Mouse (Mus musculus) adrenal gland, postnatal 25 days (tissue): ENCODE measurements around the gene Ptprn2. TPM values are rescaled to one million over a fixed set of nuclear protein-coding genes. Genes with fewer than 3 reads are reported as not detected.
"Not testable (repeated sequence)": the region's sequence is repeated elsewhere in the genome, so short reads cannot be mapped to it uniquely, and the experiment has no call there.

Experiments used
- DNase-seq: peaks from one replicate; pipeline ENCODE4 v3.0.0; 2021; ENCODE audit warnings: mixed read lengths
- long read RNA-seq: library from polyadenylated mRNA; stranded (forward); transcript quantifications from one replicate; pipeline ENCODE4 v2.0.0, GENCODE M21; 2021
- total RNA-seq: library from RNA; stranded (reverse); gene quantifications from 2 replicates; pipeline ENCODE4 v1.2.3, GENCODE M21; 2021

Ptprn2 gene
- total RNA-seq, result 15.1 and 21.7 TPM in 2 replicates
- long read RNA-seq, partial matches to known transcripts, result 0 of 3 reads
- long read RNA-seq, other reads (novel, unspliced or antisense), result 3 of 3 reads

DNA sequence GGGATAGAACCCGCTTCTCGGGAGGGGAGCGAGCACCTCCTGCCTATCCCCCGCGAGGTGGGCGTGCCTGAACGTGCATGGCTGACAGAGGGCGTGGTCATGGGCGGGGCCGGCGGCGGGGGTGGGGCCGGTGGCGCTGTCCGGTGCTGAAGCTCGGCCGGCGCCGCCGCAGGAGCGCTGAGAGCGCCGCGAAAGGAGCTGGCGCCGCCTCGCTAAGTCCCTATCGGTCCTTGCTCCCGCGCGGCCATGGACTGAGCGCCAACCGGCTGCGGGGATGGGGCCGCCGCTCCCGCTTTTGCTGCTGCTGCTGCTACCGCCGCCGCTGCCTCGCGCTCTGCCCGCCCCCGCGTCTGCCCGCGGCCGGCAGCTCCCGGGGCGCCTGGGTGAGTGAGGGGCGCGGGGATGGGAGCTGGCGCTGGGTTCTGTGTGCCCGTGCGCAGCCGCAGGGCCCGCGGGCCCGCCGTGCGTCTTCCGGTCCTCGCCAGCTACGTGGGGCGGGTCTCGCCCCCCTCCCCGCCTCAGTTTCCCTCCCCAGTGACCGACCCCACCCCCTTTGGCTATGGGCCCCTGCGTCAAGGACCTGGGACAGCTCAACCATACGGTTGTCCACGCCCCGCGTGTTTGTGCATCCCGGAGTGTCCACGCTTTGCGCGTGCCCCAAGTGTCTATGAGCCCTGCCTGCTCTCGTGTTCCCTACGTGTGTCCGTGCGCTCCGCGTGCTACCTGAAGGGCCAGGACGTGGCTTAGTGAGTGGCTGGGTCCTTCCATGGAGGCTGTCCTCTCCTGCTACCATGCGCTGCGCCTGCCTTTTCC, at the start of gene Ptprn2:
Ptprn2 (plus strand) TSS at position 130 of the 813 bp plus-strand sequence.
- DNase-seq, result peak; percentile 80

DNA sequence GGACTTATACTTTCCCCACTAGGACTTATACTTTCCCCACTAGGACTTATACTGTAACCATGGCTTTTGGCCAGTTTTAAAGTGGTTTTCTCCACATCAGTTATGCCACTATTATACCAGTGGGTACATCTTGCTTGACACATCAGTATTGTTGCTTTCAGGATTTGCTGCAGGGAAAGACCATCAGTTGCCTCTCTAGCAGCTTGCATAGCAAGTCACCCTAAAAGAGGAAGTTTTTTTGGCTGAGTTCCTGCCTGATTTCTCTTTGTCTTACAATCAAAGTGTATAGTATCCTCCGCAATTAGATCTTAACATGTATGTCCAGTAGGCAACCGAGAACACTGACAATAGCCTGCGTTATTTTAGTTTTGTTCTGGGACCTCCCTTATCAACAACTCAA, 49.4 kb upstream of the Ptprn2 start:
- no peak for DNase-seq

DNA sequence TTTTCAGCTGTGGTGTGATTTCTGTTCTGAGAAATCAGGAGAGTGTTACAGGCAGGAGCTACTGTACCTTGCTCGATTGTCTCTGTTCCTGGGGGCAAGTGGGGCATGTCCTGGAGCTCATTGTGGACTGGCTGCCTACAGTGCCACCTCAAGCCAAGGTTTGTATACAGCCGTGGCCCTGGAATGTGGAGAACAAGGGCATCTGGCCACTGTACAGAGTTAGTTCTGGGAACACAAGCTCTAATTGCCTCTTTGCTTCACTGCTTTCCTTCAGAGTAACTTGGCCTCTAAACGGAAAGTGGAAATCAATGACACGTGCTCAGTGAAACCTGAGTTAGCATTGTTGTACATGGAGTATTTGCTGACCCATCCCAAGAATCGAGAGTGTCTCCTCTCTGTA, 46.9 kb upstream of the Ptprn2 start:
- DNase-seq, result no peak

DNA sequence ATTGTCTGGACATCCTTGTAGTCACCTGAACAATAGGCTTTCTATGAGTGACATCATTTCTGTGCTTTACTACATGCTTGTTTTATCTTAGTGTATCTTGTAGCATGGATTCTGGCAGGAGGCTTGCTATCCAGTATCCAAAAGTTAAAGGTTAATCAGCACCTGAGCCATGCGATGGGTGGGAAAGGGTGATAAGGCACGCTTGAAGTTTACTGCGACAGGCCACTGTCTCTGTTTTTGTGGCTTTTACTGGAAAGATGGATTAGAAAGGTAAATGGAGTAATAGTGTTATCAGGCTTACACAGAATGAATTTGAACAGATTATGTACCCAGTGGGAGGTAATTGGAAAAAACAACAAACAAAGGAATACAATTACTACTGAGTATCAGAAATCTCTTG, 43.3 kb upstream of the Ptprn2 start:
- no peak for DNase-seq

DNA sequence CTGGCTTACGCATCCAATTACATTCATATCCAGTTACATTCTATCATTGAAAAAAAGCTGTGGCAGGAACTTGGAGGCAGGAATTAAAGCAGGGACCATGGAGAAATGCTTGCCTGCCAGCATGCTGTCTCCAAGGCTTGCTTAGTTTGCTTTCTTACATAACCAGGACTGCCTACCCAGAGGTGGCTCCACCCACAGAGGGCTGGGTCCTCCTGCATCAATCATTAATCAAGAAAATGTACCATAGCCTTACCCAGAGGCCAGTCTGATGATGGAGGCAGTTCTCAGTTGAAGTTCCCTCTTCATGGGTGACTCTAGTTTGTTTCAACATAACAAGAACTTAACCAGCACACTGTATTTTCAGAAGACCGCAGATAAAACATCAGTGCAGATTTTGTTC, 36.0 kb upstream of the Ptprn2 start:
- no peak for DNase-seq

DNA sequence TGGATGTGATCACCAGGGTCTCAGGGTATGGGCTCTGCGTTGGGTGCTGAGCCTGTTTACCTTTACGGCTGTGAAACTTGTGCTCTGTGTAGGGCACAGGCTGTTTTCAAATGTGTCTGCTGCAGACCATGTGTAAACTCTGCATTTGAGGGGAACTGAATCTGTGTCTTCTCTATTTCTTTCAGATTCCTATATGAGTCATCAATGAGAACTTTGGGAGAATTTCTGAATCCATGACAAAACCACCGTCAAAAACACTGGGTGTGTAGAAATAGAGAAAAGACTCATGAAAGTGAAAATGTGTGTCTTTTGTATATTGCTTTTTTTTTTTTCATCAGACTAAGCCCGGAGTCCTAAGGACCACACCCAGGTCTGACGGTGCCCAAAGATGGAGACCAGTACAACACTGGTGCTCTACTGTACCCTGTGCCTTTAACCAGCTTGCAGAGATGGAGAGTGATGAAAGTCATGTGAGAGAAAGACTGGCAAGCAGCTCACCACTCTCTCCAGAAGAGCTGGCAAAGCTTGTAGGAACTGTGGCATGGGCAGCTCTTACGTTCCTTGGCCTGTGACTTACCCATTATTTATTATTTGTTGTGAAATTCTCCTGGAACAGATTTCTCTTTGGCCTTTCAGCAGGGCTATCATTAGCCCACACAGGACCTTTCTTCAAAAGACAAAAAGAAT, 25.0 kb upstream of the Ptprn2 start:
- no peak for DNase-seq

DNA sequence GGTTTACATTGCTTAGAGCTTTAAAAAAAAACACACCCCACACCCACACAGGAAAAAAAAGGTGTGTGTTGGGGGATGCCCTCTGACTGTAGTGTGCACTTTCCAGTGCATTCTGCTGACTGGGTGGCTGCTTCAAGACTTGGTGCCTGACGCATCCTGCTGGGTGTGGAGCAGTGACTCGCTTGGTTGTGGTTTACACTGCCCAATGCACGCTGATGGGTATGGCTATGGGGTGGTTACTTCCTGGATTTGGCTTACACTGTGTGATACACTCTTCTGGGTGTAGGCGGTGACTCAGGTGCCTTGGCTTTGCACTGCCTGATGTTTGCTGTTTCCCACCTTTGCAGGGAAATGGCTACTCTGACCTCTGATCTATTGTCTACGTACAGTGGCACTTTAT, 18.5 kb upstream of the Ptprn2 start:
- DNase-seq, result no peak

DNA sequence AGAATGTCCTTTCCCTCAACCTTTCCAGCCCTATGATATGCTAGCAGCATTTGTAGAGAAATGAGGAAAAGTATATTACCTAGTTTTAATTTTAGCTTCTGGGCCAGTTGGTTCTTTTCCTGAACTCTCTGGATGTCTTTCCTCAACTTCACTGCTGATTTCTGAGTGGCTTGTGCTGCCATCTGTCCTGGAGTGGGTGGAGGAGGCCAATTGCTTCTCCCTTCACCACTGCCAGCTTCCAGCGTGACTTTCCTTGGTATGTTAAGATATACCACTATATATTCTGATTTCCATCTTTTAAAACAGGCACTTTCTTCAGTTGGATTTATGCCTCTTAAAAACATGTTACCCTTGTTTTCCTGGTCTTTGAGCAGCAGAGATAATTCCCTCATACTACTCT, 17.2 kb upstream of the Ptprn2 start:
- no peak for DNase-seq

DNA sequence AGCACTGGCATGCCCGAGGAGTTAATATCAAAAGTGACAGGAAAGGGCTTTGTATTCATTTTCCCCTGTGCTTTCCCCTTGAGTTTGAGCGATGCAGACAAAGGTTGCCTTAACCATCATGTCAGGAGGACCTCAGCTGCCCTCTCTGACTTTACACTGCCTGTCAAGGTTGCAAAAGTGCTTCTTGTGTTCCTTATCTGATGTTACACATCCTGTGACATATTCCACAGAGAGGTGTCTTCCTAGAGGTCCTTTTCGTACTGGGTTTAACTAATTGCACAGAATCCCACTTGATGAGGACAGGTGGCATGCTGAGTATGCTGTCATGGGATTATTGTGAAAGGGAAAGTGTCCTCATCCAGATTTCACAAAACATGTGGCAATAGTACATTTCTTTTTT, 16.4 kb upstream of the Ptprn2 start:
- DNase-seq, result no peak

DNA sequence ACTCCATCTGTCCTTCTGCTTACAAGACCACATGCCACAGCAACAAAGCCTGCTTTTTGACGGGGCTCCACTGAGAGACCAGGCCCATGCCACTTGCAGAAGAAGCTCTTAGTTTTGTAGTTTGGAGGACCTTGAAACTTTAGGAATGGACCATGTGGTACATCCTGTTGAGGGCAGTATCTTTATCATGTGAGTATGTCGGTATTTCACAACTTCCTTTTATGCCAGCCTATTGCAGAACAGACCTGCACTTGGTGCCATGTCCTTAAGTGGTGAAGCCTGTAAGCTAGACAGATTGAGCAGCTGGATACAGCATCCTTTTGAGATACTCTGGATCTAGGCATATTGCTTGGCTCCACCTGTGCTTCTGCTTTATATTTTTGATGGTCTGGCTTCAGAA, 12.3 kb upstream of the Ptprn2 start:
- no peak for DNase-seq

DNA sequence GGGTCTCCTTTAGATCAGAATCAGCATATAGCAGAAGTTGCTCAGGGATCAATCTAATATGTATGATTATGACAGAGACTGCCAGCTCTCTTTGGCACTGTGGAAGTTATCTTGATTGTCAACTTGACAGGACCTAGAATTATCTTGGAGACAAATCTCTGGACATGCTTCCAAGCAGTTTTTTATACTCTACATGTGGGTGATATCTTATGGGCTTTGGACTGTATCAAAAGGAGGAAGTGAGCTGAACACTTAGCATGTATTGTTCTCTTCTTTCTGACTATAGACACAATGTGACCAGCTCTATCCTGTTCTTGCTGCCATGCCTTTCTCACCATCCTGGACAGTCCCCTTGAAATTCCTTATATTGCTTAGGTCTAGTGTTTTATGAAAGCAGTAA, 11.8 kb upstream of the Ptprn2 start:
- no peak for DNase-seq

DNA sequence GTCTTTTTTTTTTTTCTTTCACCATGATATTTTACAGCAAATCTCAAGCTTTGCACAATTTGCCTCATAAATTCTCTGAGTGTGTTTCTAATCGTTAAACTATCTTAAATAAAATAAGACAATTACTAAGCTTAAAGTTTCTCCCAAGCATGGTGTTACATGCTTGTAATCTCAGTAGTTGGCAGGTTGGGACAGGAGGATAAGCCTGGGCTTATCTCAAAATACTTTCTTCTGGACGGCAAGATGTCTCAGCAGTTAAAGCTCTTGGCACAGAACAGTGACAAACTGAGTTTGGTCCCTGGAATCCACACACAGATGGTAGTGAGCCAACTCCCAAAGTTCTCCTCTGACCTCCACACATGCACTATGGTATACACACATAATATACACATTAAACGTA, 10.8 kb upstream of the Ptprn2 start:
- DNase-seq, result no peak

DNA sequence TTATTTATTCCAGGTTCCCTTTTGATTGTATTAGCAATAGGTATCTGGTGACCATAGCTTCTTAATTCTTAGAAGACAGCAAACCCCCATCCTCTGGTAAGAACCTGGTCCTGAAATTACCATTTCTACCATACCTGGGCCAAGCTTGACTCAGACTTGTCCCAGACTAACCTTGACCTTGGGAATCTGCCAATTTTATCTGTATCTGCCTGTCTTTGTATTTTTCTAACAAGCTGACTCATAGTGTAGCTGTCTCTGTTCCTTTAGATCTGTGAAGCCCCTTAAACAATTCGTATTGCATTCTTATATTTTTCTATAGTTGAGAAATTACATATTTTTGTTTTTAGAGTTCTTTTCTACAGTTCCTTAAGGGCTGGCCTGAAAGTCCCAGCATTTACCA, 6.7 kb upstream of the Ptprn2 start:
- no peak for DNase-seq

DNA sequence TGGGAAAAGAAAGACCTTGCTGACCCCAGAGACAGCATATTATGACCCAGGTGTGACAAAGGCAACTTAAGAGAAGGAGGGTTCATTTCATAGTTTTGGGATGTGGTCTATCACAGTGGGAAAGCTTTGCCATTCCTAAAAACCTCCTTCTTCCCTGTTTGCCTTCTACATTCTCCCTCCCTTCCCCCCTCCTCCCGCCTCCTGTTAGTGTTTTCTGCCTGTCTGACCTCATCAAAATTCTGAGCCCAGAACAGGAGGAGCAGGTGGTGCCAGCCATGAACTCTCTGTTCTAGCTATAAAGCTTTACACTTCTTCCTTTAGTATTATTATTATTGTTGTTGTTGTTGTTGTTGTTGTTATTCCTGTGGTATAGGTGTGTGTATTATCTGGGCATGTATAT, 3.6 kb upstream of the Ptprn2 start:
- no peak for DNase-seq

DNA sequence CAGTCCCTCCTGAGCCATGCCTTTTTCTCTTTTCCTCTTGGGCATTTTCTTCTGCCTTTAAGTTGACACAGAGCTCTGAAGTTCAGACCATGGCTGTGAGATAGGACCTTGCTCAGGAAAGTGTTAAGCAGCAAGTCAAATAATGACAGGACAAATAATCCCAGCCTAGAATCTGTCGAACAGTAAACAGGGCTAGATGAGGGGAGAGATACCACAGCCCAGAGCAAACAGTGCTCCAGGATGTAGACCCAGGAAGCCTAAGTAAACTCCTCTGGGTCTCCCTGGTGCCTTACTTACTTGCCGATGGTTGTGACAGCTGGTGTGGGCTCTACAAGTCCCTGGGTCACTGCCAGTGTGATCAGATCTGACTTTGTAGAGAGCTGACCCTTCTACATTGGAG, 1.9 kb upstream of the Ptprn2 start:
- DNase-seq, result no peak

DNA sequence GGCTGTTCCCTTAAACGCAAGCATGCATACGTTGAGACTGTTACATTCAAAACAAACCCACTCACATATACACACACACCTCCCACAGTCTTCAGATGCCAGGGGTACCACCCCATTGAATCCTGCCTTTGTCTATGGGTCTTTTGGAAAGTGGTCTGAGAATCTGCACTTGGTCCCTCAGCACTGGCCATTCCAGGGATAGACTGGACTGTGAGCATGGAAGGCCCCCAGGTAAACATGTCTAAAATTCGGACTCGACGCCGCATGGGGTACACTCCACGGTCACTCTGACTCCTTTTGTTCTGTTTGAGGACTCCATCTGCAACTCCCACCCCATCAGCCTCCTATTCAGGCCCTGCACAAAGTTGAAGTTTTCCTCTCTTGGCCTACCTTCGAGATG, 529 bp upstream of the Ptprn2 start:
- DNase-seq, result no peak

DNA sequence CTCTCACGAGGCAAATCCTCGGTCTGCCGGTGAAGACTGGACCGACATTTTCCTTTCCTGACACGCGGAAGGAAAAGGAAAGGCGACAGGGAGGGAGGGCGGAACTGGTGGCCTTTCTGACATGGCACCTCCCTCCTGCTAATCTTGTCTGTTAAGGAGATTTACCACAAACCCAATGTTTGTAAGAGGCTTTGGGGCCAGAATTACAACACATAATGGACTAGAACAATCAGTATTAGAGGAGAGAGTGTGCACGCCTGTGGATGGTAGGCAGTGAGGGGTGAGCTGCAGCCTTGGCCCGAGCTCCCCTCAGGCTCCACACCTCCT, 847 bp downstream of the Ptprn2 start:
- DNase-seq, result no peak

DNA sequence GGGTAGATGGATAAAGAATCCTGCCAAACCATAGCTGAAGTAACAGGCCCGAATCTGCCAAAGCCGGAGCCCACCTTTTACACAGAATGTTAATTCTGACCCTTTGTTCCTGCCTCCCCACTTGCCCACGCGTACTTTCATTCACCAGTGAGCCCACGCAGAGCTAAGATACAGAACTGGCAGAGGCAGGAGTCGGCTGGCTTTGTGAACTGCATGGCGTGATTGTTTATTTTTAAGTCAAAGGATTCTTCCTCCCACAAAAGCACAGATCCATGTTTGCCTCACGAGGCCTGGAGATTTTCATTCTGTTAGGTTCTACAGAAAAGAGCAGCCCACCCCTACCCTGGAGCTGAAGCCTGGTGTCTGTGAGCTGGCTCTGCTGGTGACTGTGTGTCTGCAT, 3.3 kb downstream of the Ptprn2 start:
- no peak for DNase-seq

DNA sequence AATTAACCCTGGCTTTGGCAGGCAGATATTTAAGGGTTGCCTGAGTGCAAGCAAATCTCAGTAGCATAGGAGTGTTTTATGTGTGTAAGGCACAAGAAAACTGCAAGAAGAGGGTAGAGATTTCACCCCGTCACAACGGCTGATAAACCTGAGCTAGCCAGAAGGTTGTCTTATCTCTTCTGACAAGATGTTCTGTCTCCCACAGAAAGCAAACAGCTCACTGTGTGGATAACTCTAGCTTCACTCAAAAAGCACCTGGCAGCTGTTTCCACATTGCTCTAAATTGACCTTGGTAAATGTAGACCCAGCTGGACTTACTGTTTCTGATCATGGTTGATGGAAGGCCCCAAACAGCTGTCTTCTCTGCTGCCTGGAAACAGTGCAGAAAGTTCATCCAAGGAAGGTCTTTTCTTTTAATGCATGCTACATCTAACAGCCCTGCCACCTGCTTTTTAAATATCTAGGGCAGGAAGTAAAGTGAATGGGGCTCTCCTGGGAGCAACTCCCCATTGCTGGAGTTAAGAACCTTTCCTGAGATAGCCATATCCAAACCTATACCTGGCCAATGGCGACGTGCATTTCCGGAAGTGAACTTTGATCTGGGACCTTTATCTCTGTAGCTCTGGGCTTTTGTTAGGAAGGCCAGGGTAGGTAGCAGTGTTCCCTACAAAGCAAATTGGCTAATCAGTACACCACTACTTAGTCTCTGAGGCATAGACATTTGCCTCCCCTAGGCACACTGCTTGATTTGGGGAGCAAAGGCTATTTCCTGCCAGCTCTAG, 5.2 kb downstream of the Ptprn2 start:
- DNase-seq, result no peak

DNA sequence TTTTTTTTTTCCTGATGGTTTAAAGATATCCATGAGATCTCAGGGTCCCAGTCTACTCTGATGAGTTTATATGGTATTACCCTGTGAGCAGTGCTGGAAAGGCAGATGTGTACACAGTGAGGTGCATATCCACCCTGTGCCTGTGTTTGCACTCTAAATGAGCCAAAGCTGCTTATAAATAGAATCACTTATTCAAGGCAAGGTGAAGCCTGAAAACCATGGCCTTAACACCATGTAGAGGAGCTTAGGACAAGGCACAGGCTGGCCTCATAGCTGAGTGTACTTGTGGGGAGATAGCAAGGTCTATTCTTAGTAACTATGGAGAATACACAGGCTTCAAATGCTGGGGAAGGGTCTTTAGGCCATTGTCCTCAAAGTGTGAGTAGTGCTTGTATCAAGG, 13.1 kb downstream of the Ptprn2 start:
- no peak for DNase-seq

DNA sequence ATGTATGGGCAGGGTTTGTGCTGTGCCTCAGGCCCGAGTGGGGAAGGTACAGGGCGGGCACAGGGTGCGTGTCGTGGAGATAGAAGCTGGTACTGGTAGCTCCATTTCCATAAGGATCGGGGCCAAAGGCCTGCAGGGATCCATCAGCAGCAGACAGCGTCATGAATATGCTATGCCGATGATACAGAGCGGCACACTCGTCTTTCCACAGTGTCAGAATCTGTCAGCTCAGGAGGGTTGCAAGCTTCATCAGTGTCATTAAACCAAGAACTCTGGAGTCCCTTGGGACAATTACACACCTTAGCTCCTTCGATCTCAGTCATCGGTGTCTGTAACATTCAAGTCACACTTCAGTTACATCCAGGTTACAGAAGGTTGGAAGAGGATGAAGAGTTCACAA, 15.1 kb downstream of the Ptprn2 start:
- no peak for DNase-seq

DNA sequence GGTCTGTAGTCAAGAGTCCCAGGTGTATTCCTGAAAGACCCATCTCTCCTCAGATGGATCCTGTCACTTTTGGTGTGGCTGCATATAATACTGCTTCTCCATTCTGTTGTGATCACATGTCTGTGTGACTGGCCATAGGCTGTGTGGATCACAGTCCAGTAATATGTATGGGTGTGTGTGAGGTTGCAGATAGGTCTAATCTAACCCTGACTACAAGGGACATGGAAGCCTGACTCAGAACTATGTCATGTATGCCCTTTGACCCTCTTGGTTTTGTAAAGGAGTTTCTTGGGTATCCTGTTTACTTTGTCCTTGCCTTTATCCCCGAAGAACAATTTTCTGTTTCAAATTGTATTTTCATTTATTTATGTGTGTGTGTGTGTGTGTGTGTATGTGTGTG, 27.0 kb downstream of the Ptprn2 start:
- no peak for DNase-seq

DNA sequence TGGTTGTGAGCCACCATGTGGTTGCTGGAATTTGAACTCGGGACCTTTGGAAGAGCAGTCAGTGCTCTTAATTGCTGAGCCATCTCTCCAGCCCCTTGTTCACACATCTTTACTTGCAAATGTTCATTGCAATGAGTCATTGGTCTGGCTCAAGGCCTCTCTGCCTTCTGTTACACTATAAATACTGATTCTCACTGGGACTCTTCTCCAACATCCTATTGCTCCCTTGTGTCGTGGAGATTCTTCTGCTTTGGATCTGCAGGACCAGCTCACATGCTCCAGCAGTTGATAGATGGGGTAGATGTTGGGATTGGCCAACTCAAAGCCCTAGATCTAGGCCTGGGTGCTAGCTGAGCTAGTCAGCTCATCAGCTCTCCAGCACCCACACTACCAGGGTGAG, 28.3 kb downstream of the Ptprn2 start:
- not testable (repeated sequence) for DNase-seq
